Mouse (Mus musculus) spleen, adult 2 months (tissue): Measurements from ENCODE around the gene Psmb7. TPM values are rescaled to one million over a fixed set of nuclear protein-coding genes. Genes with fewer than 3 reads are reported as not detected.

ENCODE experiments used
- DNase-seq, 2 experiments: peaks; one replicate each; pipeline versions ENCODE4 v3.0.0 to v3.0.0-alpha.2; 2012 to 2021; ENCODE audit warnings: low spot score in 2 of 2, low read depth in 1 of 2
- H3K27ac ChIP-seq: fragments of 200-500 bp; 2 replicates; pipeline ENCODE4 v1.5.1; 2012; ENCODE audit warnings: low read length, inconsistent platforms; ENCODE audit not compliant: insufficient read depth
- H3K27me3 ChIP-seq: fragments of 200-500 bp; 2 replicates; pipeline ENCODE4 v1.6.1; 2012; ENCODE audit warnings: mild to moderate bottlenecking, moderate library complexity, low read length, inconsistent platforms; ENCODE audit not compliant: control insufficient read depth, insufficient read depth
- H3K36me3 ChIP-seq: fragments of 200-500 bp; 2 replicates; pipeline ENCODE4 v1.6.1; 2012; ENCODE audit warnings: mild to moderate bottlenecking, low read length, inconsistent platforms; ENCODE audit not compliant: control insufficient read depth, insufficient read depth
- H3K4me1 ChIP-seq: fragments of 200-500 bp; 2 replicates; pipeline ENCODE4 v1.6.1; 2011; ENCODE audit warnings: inconsistent platforms; ENCODE audit not compliant: control insufficient read depth, insufficient read depth, insufficient read length
- H3K4me3 ChIP-seq: fragments of 200-500 bp; 2 replicates; pipeline ENCODE4 v1.5.1; 2011; ENCODE audit warnings: mild to moderate bottlenecking, inconsistent platforms; ENCODE audit not compliant: insufficient read depth, insufficient read length; ENCODE audit errors: extremely low read depth
- CTCF ChIP-seq: fragments of 200-500 bp; IDR thresholded peaks from 2 replicates; pipeline ENCODE4 v1.5.1; 2011; ENCODE audit warnings: mild to moderate bottlenecking, inconsistent platforms; ENCODE audit not compliant: insufficient read depth, insufficient read length, insufficient replicate concordance; ENCODE audit errors: extremely low read depth
- POLR2A ChIP-seq: fragments of 200-500 bp; IDR thresholded peaks from 2 replicates; pipeline ENCODE4 v1.6.1; 2011; ENCODE audit warnings: low read depth, low read length, inconsistent platforms
- WGBS: fragments of 180-500 bp; shearing (Covaris S2); methylation state at CpG from one replicate; pipeline ENCODE4 v1.1.7; 2018; 5-methylcytosine and 5-hydroxymethylcytosine counted together
- polyA plus RNA-seq: library from polyadenylated mRNA; depleted of rRNA; stranded (reverse); fragments of >200 nt; gene quantifications from 2 replicates; pipeline ENCODE4 v1.2.3, GENCODE M21; 2012

Gene Psmb7
- polyA plus RNA-seq, 1 experiment, result 22.6 TPM

DNA sequence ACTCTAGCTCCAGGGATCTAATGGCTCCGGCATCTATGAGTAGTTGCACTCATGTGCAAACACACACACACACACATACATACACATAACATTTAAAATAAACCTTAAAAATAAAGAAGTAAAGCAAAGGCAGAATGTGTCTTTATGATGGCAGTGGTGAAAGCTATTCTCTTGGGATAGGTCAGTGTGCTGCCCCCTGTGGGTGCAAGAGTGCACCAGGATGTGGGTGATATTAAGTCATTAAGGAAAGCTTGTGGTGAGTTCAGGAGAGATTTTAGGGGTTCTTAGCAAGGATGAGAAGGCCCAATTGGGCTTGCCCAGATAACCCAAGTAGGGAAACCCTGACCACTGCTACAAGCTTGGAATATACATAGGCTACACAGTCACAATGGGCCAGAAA lies 46.0 kb downstream of the Psmb7 start:
- Histone ChIP-seq H3K4me3 (no peak overlapping the region), H3K27me3 (no peaks in the 10 kb centered on the region), H3K27ac (no peak overlapping the region), H3K36me3 (no peaks in the 10 kb centered on the region), H3K4me1 (no peaks in the 10 kb centered on the region)
- 98% methylated on average over 1 of the region's 1 CpGs for WGBS
- DNase-seq, result no peak
- TF ChIP-seq POLR2A, result no peak
- no peak for TF ChIP-seq CTCF

DNA sequence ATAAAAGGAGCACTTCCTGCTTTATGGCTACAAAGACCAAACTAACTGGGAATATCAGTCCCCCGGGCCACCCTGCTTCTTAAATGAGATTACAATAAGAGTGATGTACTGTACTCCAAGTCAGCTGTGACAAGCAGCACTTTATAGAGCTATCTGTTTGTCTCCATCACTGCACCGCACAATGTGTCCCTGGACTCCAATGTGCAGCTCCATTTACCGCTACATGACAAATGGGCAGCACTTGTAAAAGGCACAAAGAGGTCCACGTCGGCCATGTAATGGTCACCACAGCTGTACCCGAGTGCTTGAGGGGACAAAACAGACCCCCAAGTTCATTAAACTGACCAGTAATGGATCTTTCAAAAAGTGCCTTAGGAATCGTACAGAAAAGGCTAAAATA lies 49.0 kb downstream of the Psmb7 start:
- Histone ChIP-seq H3K4me3 (no peak overlapping the region), H3K27me3 (no peaks in the 10 kb centered on the region), H3K4me1 (no peaks in the 10 kb centered on the region), H3K27ac (no peak overlapping the region), H3K36me3 (peaks cover 3% of the 10 kb centered on the region; the same call in 1 of the 2 replicates)
- TF ChIP-seq POLR2A (no peak), CTCF (no peak)
- 92% methylated on average over 7 of the region's 7 CpGs for WGBS
- DNase-seq, result no peak

DNA sequence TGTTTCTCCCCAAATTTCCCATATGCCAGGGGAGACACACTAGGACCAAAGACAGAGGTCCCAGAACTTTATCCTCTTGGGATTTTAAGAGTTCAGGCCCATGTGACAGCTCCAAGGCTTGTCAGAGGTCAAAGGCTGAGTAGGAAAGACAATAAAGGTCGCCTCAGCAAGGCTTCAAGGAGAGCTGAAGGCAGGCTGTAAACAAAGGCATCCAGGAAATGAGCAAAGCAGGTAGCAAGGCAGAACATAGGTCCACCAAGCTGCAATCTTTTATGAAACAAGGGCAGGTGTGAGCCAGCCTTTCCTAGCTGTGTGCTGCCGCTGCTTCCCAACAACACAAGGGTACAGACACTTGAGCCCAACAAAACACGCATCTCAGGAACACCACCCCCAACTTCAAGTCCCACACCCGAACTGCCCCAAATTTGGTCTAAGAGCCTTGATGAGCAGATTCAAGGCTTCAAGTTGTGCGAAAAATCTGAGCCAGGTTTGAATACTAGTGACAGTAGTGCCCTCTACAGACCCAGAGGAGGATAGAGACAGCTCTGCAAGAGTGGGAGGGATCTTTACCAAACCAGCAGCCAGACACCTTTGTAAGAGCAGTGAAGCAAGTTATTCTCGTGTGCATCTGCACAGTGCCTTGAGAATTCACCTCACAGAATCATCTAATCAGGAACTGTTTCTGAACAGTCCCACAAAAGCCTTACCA lies 52.0 kb downstream of the Psmb7 start:
- H3K27ac ChIP-seq, result no peak overlapping the region
- peaks cover 15% of the 10 kb centered on the region for H3K36me3 ChIP-seq
- H3K27me3 ChIP-seq, result no peaks in the 10 kb centered on the region
- 66% methylated on average over 6 of the region's 6 CpGs for WGBS
- no peak for DNase-seq
- no peak overlapping the region for H3K4me3 ChIP-seq
- no peak for TF ChIP-seq CTCF
- TF ChIP-seq POLR2A, result no peak
- no peaks in the 10 kb centered on the region for H3K4me1 ChIP-seq

DNA sequence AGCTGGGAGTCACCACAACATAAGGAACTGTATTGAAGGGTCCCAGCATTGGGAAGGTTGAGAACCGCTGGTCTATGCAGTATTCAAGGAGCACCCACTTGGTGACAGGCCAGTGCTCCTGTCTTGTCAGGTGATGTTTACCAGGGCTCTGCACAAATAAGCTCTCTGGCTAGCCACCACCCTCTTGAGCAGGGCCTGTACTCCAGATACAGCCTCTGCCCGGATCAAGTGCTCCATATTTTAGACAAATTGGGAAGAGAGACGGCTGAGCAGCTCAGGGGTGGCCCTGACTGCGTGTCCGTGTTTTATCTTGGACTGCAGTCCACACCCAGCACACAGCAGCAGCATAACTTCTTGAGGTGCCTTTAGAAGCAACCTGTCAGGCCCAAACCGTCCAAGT lies 57.2 kb downstream of the Psmb7 start:
- Histone ChIP-seq H3K4me1 (no peaks in the 10 kb centered on the region), H3K27ac (no peak overlapping the region), H3K36me3 (peaks cover 17% of the 10 kb centered on the region), H3K27me3 (no peaks in the 10 kb centered on the region), H3K4me3 (no peak overlapping the region)
- TF ChIP-seq CTCF (no peak), POLR2A (no peak)
- WGBS, result 88% methylated on average over 6 of the region's 6 CpGs
- DNase-seq, result no peak

DNA sequence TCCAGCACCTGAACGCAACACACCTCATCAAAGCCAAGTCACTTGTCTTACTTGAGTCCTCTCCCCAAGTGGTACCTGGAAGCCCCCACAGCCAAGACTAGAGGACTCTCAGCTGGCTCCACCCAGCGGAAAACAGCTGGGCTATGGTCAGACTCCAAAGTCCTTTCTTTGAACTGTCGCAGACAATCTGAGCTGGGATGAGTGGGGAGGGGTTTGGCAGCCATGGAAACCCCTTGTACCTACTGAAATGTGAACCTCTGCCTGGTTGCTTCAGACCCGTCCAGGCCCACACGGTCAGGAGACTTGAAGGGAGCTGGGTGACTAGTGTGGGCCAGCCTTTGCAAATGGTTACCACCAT lies 58.5 kb downstream of the Psmb7 start:
- TF ChIP-seq CTCF (no peak), POLR2A (no peak)
- DNase-seq, result no peak
- H3K27me3 ChIP-seq, result no peaks in the 10 kb centered on the region
- no peak overlapping the region for H3K27ac ChIP-seq
- 93% methylated on average over 5 of the region's 5 CpGs for WGBS
- H3K4me1 ChIP-seq, result no peaks in the 10 kb centered on the region
- peaks cover 17% of the 10 kb centered on the region for H3K36me3 ChIP-seq
- no peak overlapping the region for H3K4me3 ChIP-seq

DNA sequence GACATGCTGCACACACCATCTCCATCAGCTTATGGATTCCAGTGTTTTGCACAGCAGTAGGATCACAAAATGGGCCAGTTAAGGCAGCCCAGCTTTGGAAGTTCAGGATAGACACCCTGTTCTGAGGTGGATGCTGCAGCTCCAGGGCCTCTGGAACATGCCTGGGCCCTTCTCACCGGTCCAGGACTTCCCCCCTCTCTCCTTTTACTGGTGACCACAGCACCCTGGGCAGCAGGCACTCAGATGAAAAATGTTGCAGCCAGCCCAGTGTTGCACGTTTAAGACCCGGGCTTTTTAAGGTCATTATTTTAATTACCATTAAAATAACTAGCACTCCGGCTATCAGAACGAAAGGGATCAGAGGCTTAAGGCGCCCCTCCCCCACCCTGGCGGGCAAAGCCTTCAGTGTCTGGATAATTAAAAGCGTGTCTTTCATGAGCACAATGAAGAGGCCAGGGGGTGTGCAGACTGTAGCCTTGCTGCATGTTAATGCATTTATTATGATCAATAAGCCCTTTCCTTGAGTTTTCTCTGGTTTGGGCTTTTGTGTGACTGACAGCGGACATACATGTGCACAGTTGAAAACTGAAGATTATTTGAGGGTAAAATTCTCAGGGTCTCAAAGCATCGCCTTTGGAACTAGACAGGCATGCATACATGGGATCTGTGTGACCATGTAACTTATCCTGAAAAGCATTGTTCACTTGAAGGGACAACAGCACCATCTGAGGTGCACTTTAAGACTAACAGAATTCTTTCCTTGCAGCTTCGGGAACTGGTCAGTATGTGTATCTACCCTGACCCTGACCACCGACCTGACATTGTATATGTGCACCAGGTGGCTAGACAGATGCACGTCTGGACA lies 59.1 kb downstream of the Psmb7 start:
- no peak for TF ChIP-seq CTCF
- no peak for TF ChIP-seq POLR2A
- DNase-seq, result no peak
- WGBS, result 89% methylated on average over 13 of the region's 13 CpGs
- Histone ChIP-seq H3K4me1 (no peaks in the 10 kb centered on the region), H3K36me3 (peaks cover 13% of the 10 kb centered on the region), H3K27ac (no peak overlapping the region), H3K27me3 (no peaks in the 10 kb centered on the region), H3K4me3 (no peak overlapping the region)

DNA sequence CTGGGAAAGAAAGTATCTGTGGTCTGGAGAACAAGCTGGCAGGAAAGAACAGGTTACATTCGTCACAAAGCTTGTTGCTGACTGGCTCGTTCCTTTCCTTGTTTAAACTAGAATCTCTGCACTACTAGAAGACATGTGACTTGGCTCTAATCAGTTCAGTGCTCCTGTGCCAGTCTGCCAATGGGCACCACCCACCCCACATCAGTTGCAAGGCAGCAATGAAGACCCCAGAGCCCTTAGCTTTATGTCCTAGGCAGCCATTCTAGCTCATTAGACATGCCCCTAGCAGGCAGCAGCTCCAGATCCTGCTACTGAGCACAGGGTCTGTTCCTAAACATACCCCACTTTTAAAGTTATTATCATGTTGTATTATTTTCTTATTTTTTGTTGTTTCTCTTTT lies 59.9 kb downstream of the Psmb7 start:
- TF ChIP-seq CTCF, result no peak
- no peak for TF ChIP-seq POLR2A
- H3K4me1 ChIP-seq, result no peaks in the 10 kb centered on the region
- WGBS, result 87% methylated on average over 2 of the region's 2 CpGs
- H3K27ac ChIP-seq, result no peak overlapping the region
- DNase-seq, result no peak
- H3K4me3 ChIP-seq, result no peak overlapping the region
- H3K36me3 ChIP-seq, result peaks cover 7% of the 10 kb centered on the region; the same call in 1 of the 2 replicates
- no peaks in the 10 kb centered on the region for H3K27me3 ChIP-seq
